ENCODE assay signal across 13 mouse cellular contexts in the genomic region with DNA sequence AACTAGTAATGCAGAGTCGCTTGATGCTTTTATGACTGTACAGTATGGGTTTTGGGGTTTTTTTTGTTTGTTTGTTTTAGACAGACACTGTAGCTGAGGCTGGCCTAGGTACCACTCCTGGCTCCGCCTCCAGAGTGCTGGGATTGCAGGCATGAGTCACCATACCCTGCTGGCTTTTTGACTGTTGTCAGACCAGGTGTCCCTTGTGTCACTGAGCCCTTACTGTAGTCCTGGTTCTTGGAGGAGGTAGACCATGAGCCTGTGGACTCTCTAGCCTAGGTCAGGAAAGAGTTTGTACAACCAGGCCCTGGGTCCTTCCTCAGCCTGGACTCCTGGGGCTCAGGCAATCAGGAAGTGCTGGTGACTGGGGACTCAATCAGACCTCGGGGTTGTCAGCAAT. TPM values are rescaled to one million over a fixed set of nuclear protein-coding genes. Genes with fewer than 3 reads are reported as not detected.
A peak's percentile ranks its signal among the peaks of the same experiment; 100 is the strongest.
DNase-seq lines count a peak whose midpoint lies in the region; ATAC-seq and TF ChIP-seq lines count a peak whose summit lies in the region.
"Had no signal": no experiment of that assay in that cellular context is flagged by ENCODE, and none has a peak within 500 bp of the region (broad histone marks: within the 10 kb centered on the region; RNA-seq: fewer than 3 reads in every experiment).

No protein-coding gene starts in this region.

- WGBS in small intestine, adult 2 months: 27% methylated on average over 3 of the region's 3 CpGs
- 76% methylated on average over 3 of the region's 3 CpGs for WGBS in hindbrain, embryonic 16.5 days

- H3K4me2 ChIP-seq in hindbrain, embryonic 16.5 days (ENCODE audit: low read length): no peak overlapping the region
- H3K4me2 ChIP-seq: hindbrain, embryonic 14.5 days; midbrain, embryonic 15.5 days had no signal

- no peak overlapping the region for H3K4me3 ChIP-seq in embryonic fibroblast, embryonic 13.5 days (ENCODE audit: insufficient read depth, low read length)
- no peak overlapping the region for H3K4me3 ChIP-seq in small intestine, adult 2 months (ENCODE audit: low read depth, low read length)
- H3K4me3 ChIP-seq in hindbrain, embryonic 16.5 days (ENCODE audit: low read length): no peak overlapping the region
- H3K4me3 ChIP-seq: forebrain, embryonic 10.5 days; midbrain, embryonic 15.5 days had no signal

- H3K27me3 ChIP-seq in small intestine, adult 2 months (ENCODE audit: control insufficient read depth, insufficient read depth, low read length): no peaks in the 10 kb centered on the region
- H3K27me3 ChIP-seq in hindbrain, embryonic 16.5 days (replicated peaks; ENCODE audit: control insufficient read depth, insufficient read depth, low read length): peaks cover 15% of the 10 kb centered on the region
- H3K27me3 ChIP-seq: Patski had no signal

- H3K9ac ChIP-seq in hindbrain, embryonic 16.5 days (ENCODE audit: low read depth, low read length): no peak overlapping the region
- H3K9ac ChIP-seq: hindbrain, embryonic 14.5 days; midbrain, embryonic 15.5 days had no signal

- H3K9me3 ChIP-seq in hindbrain, embryonic 16.5 days (ENCODE audit: control insufficient read depth, low read length): no peaks in the 10 kb centered on the region
- H3K9me3 ChIP-seq: forebrain, embryonic 10.5 days; midbrain, embryonic 15.5 days had no signal

- peaks cover 27% of the 10 kb centered on the region for H3K4me1 ChIP-seq in embryonic fibroblast, embryonic 13.5 days (ENCODE audit: control insufficient read depth, insufficient read depth, low read length)
- H3K4me1 ChIP-seq in small intestine, adult 2 months (ENCODE audit: control insufficient read depth, insufficient read depth, insufficient read length, low read length): peaks cover 18% of the 10 kb centered on the region
- peaks cover 8% of the 10 kb centered on the region for H3K4me1 ChIP-seq in hindbrain, embryonic 16.5 days (ENCODE audit: control insufficient read depth, insufficient read depth, low read depth, low read length)

- H3K27ac ChIP-seq in embryonic fibroblast, embryonic 13.5 days (ENCODE audit: insufficient read depth, low read length): peak overlapping the region; percentile 78
- H3K27ac ChIP-seq in small intestine, adult 2 months (ENCODE audit: insufficient read depth, low read depth, low read length): peak overlapping the region; percentile 62; the same call in 1 of the 2 replicates
- H3K27ac ChIP-seq in hindbrain, embryonic 16.5 days (ENCODE audit: low read depth, low read length): no peak overlapping the region
- H3K27ac ChIP-seq: forebrain, embryonic 10.5 days; hindbrain, embryonic 14.5 days; midbrain, embryonic 15.5 days had no signal

- peak; percentile 60 to 83 for DNase-seq in adrenal gland, adult (ENCODE audit: inconsistent age in 2 of 2, low spot score in 1 of 2)
- no peak for DNase-seq in adrenal gland, postnatal 14 days
- peak; percentile 59 for DNase-seq in layer of hippocampus, adult 9-11 months
- no peak for DNase-seq in layer of hippocampus, adult 8-10 months (ENCODE audit: low spot score in 2 of 2)
- no peak for DNase-seq in left cerebral cortex, adult 9 months (ENCODE audit: low spot score in 2 of 2)
- DNase-seq: kidney, postnatal 25 days had no signal

- no peak for TF ChIP-seq CTCF in embryonic fibroblast, embryonic 13.5 days (IDR thresholded peaks at IDR 0.05; ENCODE audit: borderline replicate concordance, insufficient read depth, low read length)
- no peak for TF ChIP-seq CTCF in small intestine, adult 2 months (IDR thresholded peaks at IDR 0.05; ENCODE audit: extremely low read depth, insufficient read length, insufficient replicate concordance, low read depth, low read length)

- no peak for ATAC-seq in hindbrain, embryonic 16.5 days
- ATAC-seq: midbrain, embryonic 15.5 days had no signal

- H3K36me3 ChIP-seq in small intestine, adult 2 months (ENCODE audit: control insufficient read depth, insufficient read depth, low read length): no peaks in the 10 kb centered on the region
- H3K36me3 ChIP-seq in hindbrain, embryonic 16.5 days (ENCODE audit: control insufficient read depth, insufficient read depth, low read length): no peaks in the 10 kb centered on the region
- H3K36me3 ChIP-seq: midbrain, embryonic 15.5 days had no signal

- TF ChIP-seq POLR2A in embryonic fibroblast, embryonic 13.5 days (IDR thresholded peaks at IDR 0.05; ENCODE audit: low read depth, low read length): no peak
- TF ChIP-seq POLR2A in small intestine, adult 2 months (IDR thresholded peaks at IDR 0.05; ENCODE audit: low read depth, low read length): no peak

RNA-seq across cellular contexts. Expression of a gene that starts 7.7 kb away (rescaled TPM):
- 103 and 118 TPM in 2 replicates for total RNA-seq in adrenal gland, postnatal 14 days (2021)
- 100 to 1,000 TPM in 1 of 4 experiments, 10 to 100 TPM in 3; 39.4 to 114 (median 64.9) TPM for total RNA-seq in layer of hippocampus, adult 8-10 months (2022)
- 330 and 348 TPM in 2 replicates for polyA plus RNA-seq in embryonic fibroblast, embryonic 13.5 days (2011; ENCODE audit: insufficient read length, low read depth, missing spikeins)
- polyA plus RNA-seq in small intestine, adult 2 months (2012; rRNA removed): 36.3 and 80.3 TPM in 2 replicates
- polyA plus RNA-seq in hindbrain, embryonic 16.5 days (2015; fragmentation: Nextera tagmentation; extraction: Ambion mirVana): 4.9 and 7.8 TPM in 2 replicates

RNA-seq across cellular contexts. Expression of a gene that starts 43.4 kb away (rescaled TPM):
- total RNA-seq in adrenal gland, postnatal 14 days (2021): 0.22 TPM in 1 of 2 replicates, not detected in the other
- not detected for total RNA-seq in layer of hippocampus, adult 8-10 months (2022)
- not detected in 2 replicates for polyA plus RNA-seq in embryonic fibroblast, embryonic 13.5 days (2011; ENCODE audit: insufficient read length, low read depth, missing spikeins)
- 2,067 and 2,412 TPM in 2 replicates for polyA plus RNA-seq in small intestine, adult 2 months (2012; rRNA removed)
- polyA plus RNA-seq in hindbrain, embryonic 16.5 days (2015; fragmentation: Nextera tagmentation; extraction: Ambion mirVana): not detected in 2 replicates
- polyA plus RNA-seq: hindbrain, embryonic 14.5 days; Patski had no signal

Comparison
In these comparisons a context has a peak if more than half of its experiments do, and no peak if none do; other contexts are left out.
1. DNase-seq: peak in adrenal gland, adult (2 of 2) and layer of hippocampus, adult 9-11 months (single experiment); none in adrenal gland, postnatal 14 days (single experiment), layer of hippocampus, adult 8-10 months (0 of 2) and left cerebral cortex, adult 9 months (0 of 2).
2. RNA of a gene that starts 43.4 kb away (polyA plus RNA-seq): 2,067 to 2,412 TPM in small intestine, adult 2 months; not detected in embryonic fibroblast, embryonic 13.5 days and not detected in hindbrain, embryonic 16.5 days; every median in the first group is over 1,000 times any median in the second.